Mouse (Mus musculus) gastrocnemius, adult 18-20 months (tissue): ENCODE measurements around the gene Srarp. TPM values are rescaled to one million over a fixed set of nuclear protein-coding genes. Genes with fewer than 3 reads are reported as not detected.

Experiments used
- DNase-seq: peaks from one replicate; pipeline ENCODE4 v3.0.0; 2021; ENCODE audit warnings: low spot score
- total RNA-seq, 2 experiments: library from RNA; stranded (reverse); gene quantifications; 2 replicates each; pipeline ENCODE4 v1.2.3; 2021

The Srarp gene
- total RNA-seq, 2 experiments from 2014 or later, result 0.87 to 1.0 TPM

GRCm38 (mm10) chr4:141425484-141426479, 10.1 kb downstream of the Srarp start:
- DNase-seq, result peak; percentile 78

- no peak for DNase-seq
Observed at GRCm38 (mm10) chr4:141423691-141424431, 12.0 kb downstream of the Srarp start.

GRCm38 (mm10) chr4:141423288-141423687, 12.6 kb downstream of the Srarp start:
- DNase-seq, result peak; percentile 54

- DNase-seq, result no peak
Observed at GRCm38 (mm10) chr4:141422841-141423240, 13.1 kb downstream of the Srarp start.

GRCm38 (mm10) chr4:141421423-141421822, 14.5 kb downstream of the Srarp start:
- peak; percentile 82 for DNase-seq

- DNase-seq, result no peak
Observed at GRCm38 (mm10) chr4:141420886-141421285, 15.0 kb downstream of the Srarp start.

GRCm38 (mm10) chr4:141420192-141420829, 15.6 kb downstream of the Srarp start, which contains the start of gene Hspb7:
Gene Hspb7, plus strand, starts transcription at chr4:141420779.
- DNase-seq, result no peak

GRCm38 (mm10) chr4:141419398-141420191, 16.3 kb downstream of the Srarp start:
- DNase-seq, result no peak

GRCm38 (mm10) chr4:141415924-141416323, 20.0 kb downstream of the Srarp start, which contains the start of gene Clcnkb:
Gene Clcnkb, minus strand, starts transcription at chr4:141416014.
- DNase-seq, result no peak

- DNase-seq, result no peak
Observed at GRCm38 (mm10) chr4:141411430-141411992, 24.4 kb downstream of the Srarp start.

GRCm38 (mm10) chr4:141408577-141408976, 27.3 kb downstream of the Srarp start:
- DNase-seq, result no peak

- peak; percentile 73 for DNase-seq
Observed at GRCm38 (mm10) chr4:141406516-141407299, 29.2 kb downstream of the Srarp start.

GRCm38 (mm10) chr4:141405314-141405622, 30.6 kb downstream of the Srarp start:
- no peak for DNase-seq

GRCm38 (mm10) chr4:141404518-141405313, 31.2 kb downstream of the Srarp start:
- DNase-seq, result peak; percentile 90

- no peak for DNase-seq
Observed at GRCm38 (mm10) chr4:141400171-141400570, 35.7 kb downstream of the Srarp start.

GRCm38 (mm10) chr4:141398545-141398944, 37.4 kb downstream of the Srarp start, which contains the start of gene Clcnka:
Gene Clcnka, minus strand, starts transcription at chr4:141398724.
- no peak for DNase-seq

- DNase-seq, result no peak
Observed at GRCm38 (mm10) chr4:141397861-141398260, 38.0 kb downstream of the Srarp start.

- no peak for DNase-seq
Observed at GRCm38 (mm10) chr4:141394751-141395150, 41.2 kb downstream of the Srarp start.

GRCm38 (mm10) chr4:141391293-141391692, 44.6 kb downstream of the Srarp start:
- DNase-seq, result no peak
